Mouse (Mus musculus) ES-Bruce4 (cell line): ENCODE data around the gene Hephl1. TPM values are rescaled to one million over a fixed set of nuclear protein-coding genes. Genes with fewer than 3 reads are reported as not detected.

Experiments
- H3K27ac ChIP-seq: 2 replicates; pipeline ENCODE4 v1.5.1; 2012; ENCODE audit warnings: low read length, inconsistent platforms; ENCODE audit not compliant: insufficient read depth
- H3K27me3 ChIP-seq: 2 replicates; pipeline ENCODE4 v1.6.1; 2012; ENCODE audit warnings: mild to moderate bottlenecking, low read length, inconsistent platforms; ENCODE audit not compliant: control insufficient read depth, poor library complexity, insufficient read depth, severe bottlenecking
- H3K36me3 ChIP-seq: 2 replicates; pipeline ENCODE4 v1.6.1; 2012; ENCODE audit warnings: inconsistent platforms, mild to moderate bottlenecking, low read length, moderate library complexity; ENCODE audit not compliant: control insufficient read depth, poor library complexity, insufficient read depth, severe bottlenecking
- H3K4me1 ChIP-seq: one replicate; pipeline ENCODE4 v1.8.1; 2011; ENCODE audit warnings: low read length; ENCODE audit not compliant: control insufficient read depth, insufficient read depth
- H3K4me3 ChIP-seq: 2 replicates; pipeline ENCODE4 v1.5.1; 2011; ENCODE audit warnings: low read depth, mild to moderate bottlenecking, low read length
- H3K9ac ChIP-seq: 2 replicates; pipeline ENCODE4 v1.6.1; 2012; ENCODE audit warnings: low read depth, mild to moderate bottlenecking, inconsistent platforms; ENCODE audit not compliant: poor library complexity, severe bottlenecking
- H3K9me3 ChIP-seq: replicated peaks from 2 replicates; pipeline ENCODE4 v1.6.1; 2012; ENCODE audit warnings: mild to moderate bottlenecking, low read length, inconsistent platforms; ENCODE audit not compliant: control insufficient read depth, poor library complexity, insufficient read depth, severe bottlenecking
- CTCF ChIP-seq: IDR thresholded peaks from one replicate; pipeline ENCODE4 v1.8.1; 2011; ENCODE audit warnings: low read depth, low read length
- EP300 ChIP-seq: IDR thresholded peaks from 2 replicates; pipeline ENCODE4 v1.6.1; 2011; ENCODE audit warnings: low read depth, low read length; ENCODE audit not compliant: insufficient read depth
- POLR2A ChIP-seq: IDR thresholded peaks from one replicate; pipeline ENCODE4 v1.8.1; 2011; ENCODE audit warnings: low read length; ENCODE audit not compliant: insufficient read depth
- polyA plus RNA-seq: library from polyadenylated mRNA; stranded (reverse); fragments of >200 nt; gene quantifications from 2 replicates; pipeline ENCODE4 v1.2.4, GENCODE M21; 2011; ENCODE audit warnings: low read depth; ENCODE audit not compliant: missing spikeins, insufficient read depth, insufficient read length

The Hephl1 gene
- polyA plus RNA-seq, 1 experiment, result not detected

DNA sequence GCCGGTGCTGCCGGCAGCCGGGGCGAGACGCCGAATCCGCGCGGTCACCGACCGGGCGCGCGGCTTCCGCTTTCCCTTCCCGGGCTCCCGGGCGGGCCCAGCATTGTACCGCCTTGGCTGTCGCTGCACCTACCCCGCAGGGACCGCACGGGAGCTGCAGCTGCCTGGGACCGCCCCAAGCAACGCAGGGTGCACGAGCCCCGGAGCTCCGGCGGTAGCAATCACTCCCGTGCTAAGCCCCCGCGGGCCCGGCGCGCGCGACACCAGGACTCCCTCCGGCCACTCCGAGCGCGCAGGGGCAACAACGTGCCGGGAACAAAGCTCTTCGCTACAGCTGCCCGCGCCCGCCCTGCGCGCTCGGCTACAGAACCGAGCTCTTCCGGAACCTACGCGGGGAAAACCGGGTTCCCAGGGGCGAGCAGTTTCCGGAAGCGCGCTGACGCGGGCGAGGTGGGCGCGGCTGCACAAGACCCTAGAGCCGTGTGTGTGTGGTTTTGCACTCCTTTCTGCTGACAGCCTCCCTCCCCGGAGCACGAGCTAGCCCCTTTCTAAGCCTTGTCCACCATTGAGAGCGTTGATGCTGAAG is 66.7 kb downstream of the Hephl1 start, which contains the start of gene Panx1:
Gene Panx1, minus strand, starts transcription at position 395 of the 586 bp plus-strand sequence.
- peak within 1 kb of the TSS; percentile 75 for H3K9ac ChIP-seq
- no peaks in the 10 kb centered on the region for H3K4me1 ChIP-seq
- no peaks in the 10 kb centered on the region for H3K36me3 ChIP-seq
- H3K27me3 ChIP-seq, result no peaks in the 10 kb centered on the region
- no peak for TF ChIP-seq CTCF
- TF ChIP-seq EP300, result peak; percentile 41; the same call in 1 of the 2 replicates
- TF ChIP-seq POLR2A, result no peak
- H3K4me3 ChIP-seq, result peak within 1 kb of the TSS; percentile 80
- H3K27ac ChIP-seq, result no peak within 1 kb of the TSS
- peaks cover 7% of the 10 kb centered on the region for H3K9me3 ChIP-seq

DNA sequence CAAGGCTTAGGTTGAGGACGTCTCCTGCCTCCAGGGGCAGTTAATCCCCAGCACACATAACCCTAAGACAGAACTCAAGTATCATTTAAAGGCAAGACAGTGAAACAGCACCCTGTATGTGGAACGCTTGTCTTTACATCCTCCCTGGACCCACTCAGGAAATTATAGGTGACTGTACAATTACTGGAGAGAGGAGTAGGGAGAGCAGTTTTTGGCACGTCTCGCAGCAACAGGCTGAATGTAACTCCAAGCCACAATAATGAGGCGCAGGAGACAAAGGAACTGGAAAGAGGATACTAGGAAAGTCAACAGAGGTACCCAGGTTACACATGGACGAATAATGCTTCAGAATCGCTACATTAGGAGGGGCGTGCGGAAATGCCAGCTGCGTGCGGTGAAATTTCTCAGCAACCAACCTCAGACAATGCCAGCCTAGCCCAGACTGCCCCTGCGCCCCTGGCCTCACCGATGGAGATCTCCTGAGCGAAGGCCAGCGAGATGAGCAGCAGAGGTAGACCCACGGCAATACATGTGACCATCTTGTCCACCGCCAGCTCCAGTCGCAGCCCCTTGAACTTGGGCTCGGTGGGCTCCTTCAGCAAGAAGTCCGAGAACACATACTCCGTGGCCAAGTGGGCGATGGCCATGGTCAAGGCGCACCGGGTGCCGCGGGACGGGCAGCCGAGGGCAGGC is 67.4 kb downstream of the Hephl1 start:
- Histone ChIP-seq H3K9me3 (peaks cover 1% of the 10 kb centered on the region), H3K27ac (no peak overlapping the region), H3K4me3 (peak overlapping the region; percentile 80), H3K4me1 (no peaks in the 10 kb centered on the region), H3K36me3 (no peaks in the 10 kb centered on the region), H3K9ac (peak overlapping the region; percentile 75), H3K27me3 (no peaks in the 10 kb centered on the region)
- no peak for TF ChIP-seq POLR2A

- Histone ChIP-seq H3K36me3 (no peaks in the 10 kb centered on the region), H3K4me3 (no peak overlapping the region), H3K27ac (no peak overlapping the region), H3K27me3 (no peaks in the 10 kb centered on the region), H3K9ac (no peak overlapping the region), H3K4me1 (no peaks in the 10 kb centered on the region), H3K9me3 (no peaks in the 10 kb centered on the region)
- TF ChIP-seq CTCF (no peak), POLR2A (no peak), EP300 (no peak)
Measured at GRCm38 (mm10) chr9:15041556-15041955, 70.4 kb downstream of the Hephl1 start.

GRCm38 (mm10) chr9:15039848-15040247 is 72.1 kb downstream of the Hephl1 start:
- no peak overlapping the region for H3K9ac ChIP-seq
- H3K9me3 ChIP-seq, result no peaks in the 10 kb centered on the region
- H3K4me1 ChIP-seq, result no peaks in the 10 kb centered on the region
- TF ChIP-seq EP300 (no peak), CTCF (no peak), POLR2A (no peak)
- H3K36me3 ChIP-seq, result no peaks in the 10 kb centered on the region
- no peaks in the 10 kb centered on the region for H3K27me3 ChIP-seq
- no peak overlapping the region for H3K27ac ChIP-seq
- H3K4me3 ChIP-seq, result no peak overlapping the region

DNA sequence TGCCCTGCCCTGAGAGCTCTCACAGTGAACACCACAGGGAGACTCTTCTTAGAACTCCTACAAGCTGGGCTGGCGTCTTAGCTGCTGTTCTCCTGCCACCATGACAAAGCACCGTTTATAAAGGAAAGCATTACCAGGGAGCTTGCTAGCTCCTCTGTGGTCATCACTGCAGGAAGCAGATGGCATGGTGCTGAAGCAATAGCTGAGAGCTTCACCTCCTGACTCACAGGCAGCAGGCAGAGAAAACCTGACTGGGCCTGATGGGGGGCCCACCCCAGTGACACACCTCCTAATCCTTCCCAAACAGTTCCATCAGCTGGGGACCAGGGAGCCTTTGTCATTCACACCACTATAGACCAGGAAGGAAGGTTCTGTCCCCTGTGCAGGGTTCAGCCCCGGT is 74.2 kb downstream of the Hephl1 start:
- TF ChIP-seq CTCF (no peak), POLR2A (no peak), EP300 (no peak)
- no peaks in the 10 kb centered on the region for H3K4me1 ChIP-seq
- no peaks in the 10 kb centered on the region for H3K27me3 ChIP-seq
- H3K9ac ChIP-seq, result no peak overlapping the region
- no peak overlapping the region for H3K4me3 ChIP-seq
- H3K36me3 ChIP-seq, result no peaks in the 10 kb centered on the region
- no peak overlapping the region for H3K27ac ChIP-seq
- no peaks in the 10 kb centered on the region for H3K9me3 ChIP-seq

DNA sequence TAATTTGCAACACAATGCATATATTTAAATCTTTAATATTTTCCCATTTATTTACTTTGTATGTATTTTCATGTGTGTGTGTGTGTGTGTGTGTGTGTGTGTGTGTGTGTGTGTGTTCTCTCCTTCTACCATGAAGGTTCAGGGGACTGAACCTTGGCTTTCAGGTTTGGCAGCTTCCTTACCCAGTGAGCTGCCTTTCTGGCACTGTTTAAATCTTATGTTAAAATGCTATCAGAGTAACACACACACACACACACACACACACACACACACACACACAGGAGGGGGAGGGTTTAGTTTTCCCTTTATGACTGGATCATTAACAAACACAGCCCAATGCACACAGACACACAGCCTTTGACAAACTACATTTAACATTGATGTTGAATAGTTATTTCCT is 74.7 kb downstream of the Hephl1 start:
- Histone ChIP-seq H3K9ac (no peak overlapping the region), H3K4me1 (no peaks in the 10 kb centered on the region), H3K27me3 (no peaks in the 10 kb centered on the region), H3K27ac (no peak overlapping the region), H3K36me3 (no peaks in the 10 kb centered on the region), H3K9me3 (no peaks in the 10 kb centered on the region), H3K4me3 (no peak overlapping the region)
- TF ChIP-seq EP300 (no peak), CTCF (no peak), POLR2A (no peak)
